Mouse (Mus musculus) heart, postnatal 0 days (tissue): ENCODE data around the gene Krt26.

Experiments
- CTCF ChIP-seq: IDR thresholded peaks from 2 replicates; pipeline ENCODE4 v1.5.1; 2016; ENCODE audit warnings: antibody characterized with exemption, control low read depth, low read depth
- EP300 ChIP-seq: IDR thresholded peaks from 2 replicates; pipeline ENCODE4 v1.6.1; 2016; ENCODE audit warnings: antibody characterized with exemption, low read depth

DNA sequence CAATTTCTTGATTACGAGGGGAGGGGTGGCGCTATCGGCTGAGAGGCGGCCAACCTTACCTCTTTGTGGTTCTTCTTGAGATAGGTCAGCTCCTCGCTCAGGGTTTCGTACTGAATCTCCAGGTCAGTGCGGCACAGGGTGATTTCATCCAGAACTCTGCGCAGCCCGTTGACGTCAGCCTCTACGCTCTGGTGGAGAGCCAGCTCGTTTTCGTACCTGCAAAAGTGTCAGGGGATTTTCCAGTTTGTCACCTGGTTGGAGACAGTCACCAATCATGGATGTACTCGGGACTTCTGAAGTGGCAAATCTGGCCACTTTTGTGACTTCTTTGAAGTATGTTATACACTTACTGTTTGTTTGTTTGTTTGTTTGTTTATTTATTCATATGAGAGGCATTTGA, 16.7 kb downstream of the Krt26 start:
- TF ChIP-seq CTCF = no peak
- no peak for TF ChIP-seq EP300
